Mouse (Mus musculus) embryonic fibroblast, embryonic 13.5 days (primary cell): Measurements from ENCODE around the gene Tanc1. TPM values are rescaled to one million over a fixed set of nuclear protein-coding genes. Genes with fewer than 3 reads are reported as not detected.
A peak's percentile ranks its signal among the peaks of the same experiment; 100 is the strongest.

Source experiments
- H3K27ac ChIP-seq: 2 replicates; pipeline ENCODE4 v1.5.1; 2012; ENCODE audit warnings: low read length, control low read depth, inconsistent platforms; ENCODE audit not compliant: insufficient read depth
- H3K4me1 ChIP-seq: 2 replicates; pipeline ENCODE4 v1.6.1; 2011; ENCODE audit warnings: low read length; ENCODE audit not compliant: control insufficient read depth, insufficient read depth
- H3K4me3 ChIP-seq: 2 replicates; pipeline ENCODE4 v1.5.1; 2011; ENCODE audit warnings: mild to moderate bottlenecking, control low read depth, low read length; ENCODE audit not compliant: insufficient read depth
- CTCF ChIP-seq: IDR thresholded peaks from 2 replicates; pipeline ENCODE4 v1.5.1; 2011; ENCODE audit warnings: mild to moderate bottlenecking, control low read depth, low read length, moderate library complexity, borderline replicate concordance; ENCODE audit not compliant: insufficient read depth
- POLR2A ChIP-seq: IDR thresholded peaks from 2 replicates; pipeline ENCODE4 v1.6.1; 2011; ENCODE audit warnings: low read depth, mild to moderate bottlenecking, control low read depth, low read length, moderate library complexity
- polyA plus RNA-seq: library from polyadenylated mRNA; stranded (reverse); fragments of >200 nt; gene quantifications from 2 replicates; pipeline ENCODE4 v1.2.4, GENCODE M21; 2011; ENCODE audit warnings: low read depth; ENCODE audit not compliant: missing spikeins, insufficient read length

Tanc1 gene
- polyA plus RNA-seq, 1 experiment = 66.1 TPM

GRCm38 (mm10) chr2:59713626-59714556 is 102.0 kb downstream of the Tanc1 start:
- TF ChIP-seq POLR2A (no peak), CTCF (no peak)
- peaks cover 7% of the 10 kb centered on the region for H3K4me1 ChIP-seq
- H3K4me3 ChIP-seq = no peak overlapping the region
- no peak overlapping the region for H3K27ac ChIP-seq

DNA sequence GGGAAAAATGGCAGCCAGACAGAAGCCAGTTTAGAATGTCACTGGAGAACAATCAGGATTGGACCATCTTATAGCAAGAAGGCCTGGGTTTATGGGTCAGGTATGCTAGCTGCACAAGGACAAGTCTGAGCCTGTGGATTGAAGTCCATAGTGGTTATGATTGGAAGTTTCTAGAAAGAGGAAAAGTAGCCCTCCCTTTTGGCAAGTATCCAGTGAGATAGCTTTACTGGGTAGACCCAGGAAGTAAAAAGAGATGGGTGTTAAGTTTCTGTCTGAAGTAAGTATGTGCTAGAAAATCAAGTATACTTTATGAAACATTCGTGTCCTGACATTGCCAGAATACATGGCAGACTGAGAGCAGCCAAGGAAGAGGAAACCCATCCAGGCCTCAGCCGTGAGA is 103.2 kb downstream of the Tanc1 start:
- no peak overlapping the region for H3K4me3 ChIP-seq
- peaks cover 10% of the 10 kb centered on the region for H3K4me1 ChIP-seq
- TF ChIP-seq POLR2A = no peak
- TF ChIP-seq CTCF = no peak
- no peak overlapping the region for H3K27ac ChIP-seq

DNA sequence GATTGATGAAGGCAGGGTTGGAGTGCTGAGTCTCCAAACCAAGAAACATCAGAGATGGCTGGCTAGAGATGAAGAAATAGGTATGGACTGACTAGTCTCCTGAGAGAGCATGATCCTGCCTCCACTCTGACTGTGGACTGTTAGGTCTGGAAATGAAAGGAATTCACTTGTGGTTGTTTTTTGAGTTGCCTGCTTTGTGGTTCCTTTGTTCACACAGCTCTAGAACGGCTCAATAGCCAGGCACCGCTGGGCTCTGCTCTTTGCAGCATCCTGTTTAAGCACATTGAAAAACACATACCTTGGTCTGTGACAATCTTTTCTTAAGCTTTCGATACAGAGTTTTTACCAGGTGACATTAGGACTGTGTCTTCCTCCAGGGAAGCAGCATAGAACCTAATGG is 104.6 kb downstream of the Tanc1 start:
- H3K4me3 ChIP-seq = no peak overlapping the region
- peaks cover 17% of the 10 kb centered on the region for H3K4me1 ChIP-seq
- no peak for TF ChIP-seq POLR2A
- TF ChIP-seq CTCF = no peak
- no peak overlapping the region for H3K27ac ChIP-seq

DNA sequence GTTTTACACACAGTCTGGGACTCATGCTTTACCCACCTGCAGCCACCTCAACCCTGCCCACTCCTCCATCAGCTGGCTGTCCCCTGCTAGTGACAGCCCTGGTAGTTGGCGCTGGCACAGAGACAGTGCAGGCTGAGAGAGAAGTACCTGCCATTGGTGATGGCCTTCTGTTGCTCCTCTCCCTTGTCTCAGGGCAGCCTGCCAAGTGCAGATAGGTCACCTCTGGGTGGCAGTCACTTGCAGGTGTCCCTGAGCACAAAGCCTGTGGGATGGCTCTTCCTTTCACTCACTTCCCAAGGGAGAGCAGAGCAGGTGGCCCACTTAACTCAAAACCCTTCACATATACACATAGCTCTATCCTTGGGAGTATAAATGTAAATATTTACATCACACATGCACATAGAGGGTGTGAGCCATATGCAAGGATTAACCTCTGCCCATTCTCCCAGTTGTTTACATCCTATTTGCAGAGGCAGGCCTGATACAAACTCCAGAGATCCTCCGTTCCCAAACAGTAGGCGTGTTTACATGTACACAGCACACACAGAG is 106.0 kb downstream of the Tanc1 start:
- no peak for TF ChIP-seq POLR2A
- TF ChIP-seq CTCF = no peak

GRCm38 (mm10) chr2:59718601-59719416 is 107.0 kb downstream of the Tanc1 start:
- Histone ChIP-seq H3K4me1 (peaks cover 21% of the 10 kb centered on the region), H3K27ac (peak overlapping the region; percentile 8), H3K4me3 (no peak overlapping the region)
- TF ChIP-seq CTCF (no peak), POLR2A (no peak)

More for the DNA sequence above, 106.0 kb downstream of the Tanc1 start:
- Histone ChIP-seq H3K4me1 (peaks cover 18% of the 10 kb centered on the region), H3K4me3 (no peak overlapping the region), H3K27ac (no peak overlapping the region)

DNA sequence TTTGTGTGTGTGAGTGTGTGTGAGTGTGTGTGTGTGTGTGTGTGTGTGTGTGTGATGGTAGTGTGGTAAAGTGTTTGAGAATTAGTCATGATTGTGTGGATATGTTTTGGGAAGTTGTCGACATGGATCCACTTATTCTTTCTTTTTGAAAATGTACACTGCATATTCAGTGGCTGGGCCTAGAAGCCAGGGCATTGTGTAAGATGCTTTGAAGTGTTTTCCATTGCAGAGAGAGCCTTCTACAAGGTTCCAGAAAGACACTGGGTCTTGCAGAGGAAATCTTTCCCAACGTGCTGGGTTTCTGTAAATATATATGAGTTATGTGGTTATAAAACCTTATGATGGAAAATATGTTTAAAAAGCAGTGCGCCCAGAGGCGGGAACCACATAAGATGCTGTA is 108.0 kb downstream of the Tanc1 start:
- no peak for TF ChIP-seq CTCF
- TF ChIP-seq POLR2A = no peak
- peaks cover 21% of the 10 kb centered on the region for H3K4me1 ChIP-seq
- no peak overlapping the region for H3K4me3 ChIP-seq
- peak overlapping the region; percentile 8 for H3K27ac ChIP-seq

GRCm38 (mm10) chr2:59721119-59721518 is 109.3 kb downstream of the Tanc1 start:
- TF ChIP-seq CTCF = no peak
- Histone ChIP-seq H3K4me3 (no peak overlapping the region), H3K4me1 (peaks cover 21% of the 10 kb centered on the region), H3K27ac (no peak overlapping the region)

DNA sequence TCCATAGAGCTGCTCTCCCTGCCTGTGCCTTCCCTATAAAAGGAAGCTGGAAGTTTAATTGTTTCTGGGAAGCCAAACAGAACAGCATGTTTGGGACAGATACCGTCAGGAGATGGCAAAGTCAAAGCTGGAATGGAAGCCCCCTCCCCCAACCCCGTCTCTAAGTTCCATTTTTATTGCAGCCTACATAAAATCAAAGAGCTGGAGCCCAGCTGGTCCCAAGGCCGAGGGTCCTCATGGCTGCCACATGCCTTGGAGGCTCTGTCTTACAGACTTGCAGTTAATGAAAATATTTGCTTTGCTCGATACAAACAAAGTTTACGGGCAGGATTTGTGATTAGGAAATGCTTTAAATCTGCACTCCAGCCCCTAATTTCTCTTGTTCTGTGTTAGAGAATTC is 109.9 kb downstream of the Tanc1 start:
- no peak for TF ChIP-seq CTCF
- TF ChIP-seq POLR2A = no peak
- H3K4me3 ChIP-seq = no peak overlapping the region
- H3K27ac ChIP-seq = no peak overlapping the region
- H3K4me1 ChIP-seq = peaks cover 19% of the 10 kb centered on the region

- TF ChIP-seq POLR2A (no peak), CTCF (no peak)
- Histone ChIP-seq H3K4me1 (peaks cover 16% of the 10 kb centered on the region), H3K27ac (no peak overlapping the region), H3K4me3 (no peak overlapping the region)
These were observed 111.5 kb downstream of the Tanc1 start for GRCm38 (mm10) chr2:59723311-59723710.
